Mouse (Mus musculus): Measurements from ENCODE around the gene Ppm1f.
"Not testable (repeated sequence)": the region's sequence is repeated elsewhere in the genome, so short reads cannot be mapped to it uniquely, and the experiment has no call there.

Ppm1f gene

GRCm38 (mm10) chr16:16911641-16912597, 15.7 kb downstream of the Ppm1f start:
- peak; percentile 66 to 72 for DNase-seq (ENCODE audit: low spot score in 2 of 2)

- DNase-seq (ENCODE audit: low spot score in 2 of 2), result no peak
These were observed 17.2 kb downstream of the Ppm1f start for GRCm38 (mm10) chr16:16913440-16913839.

GRCm38 (mm10) chr16:16918441-16919117, 22.3 kb downstream of the Ppm1f start:
- DNase-seq (ENCODE audit: low spot score in 2 of 2), result no peak

- DNase-seq (ENCODE audit: low spot score in 2 of 2), result peak in 1 of 2 experiments; percentile 43
These were observed 24.8 kb downstream of the Ppm1f start for GRCm38 (mm10) chr16:16921021-16921435.

GRCm38 (mm10) chr16:16924481-16924880, 28.2 kb downstream of the Ppm1f start:
- DNase-seq (ENCODE audit: low spot score in 2 of 2), result no peak

- peak in 1 of 2 experiments; percentile 39 for DNase-seq (ENCODE audit: low spot score in 2 of 2)
These were observed 30.3 kb downstream of the Ppm1f start for GRCm38 (mm10) chr16:16926536-16926935.

GRCm38 (mm10) chr16:16928908-16929307, 32.6 kb downstream of the Ppm1f start:
- not testable (repeated sequence) for DNase-seq (ENCODE audit: low spot score in 2 of 2)

- peak in 1 of 2 experiments; percentile 7 for DNase-seq (ENCODE audit: low spot score in 2 of 2)
These were observed 34.1 kb downstream of the Ppm1f start for GRCm38 (mm10) chr16:16930326-16930725.

GRCm38 (mm10) chr16:16930810-16931296, 34.6 kb downstream of the Ppm1f start:
- DNase-seq (ENCODE audit: low spot score in 2 of 2), result peak; percentile 71 to 86

GRCm38 (mm10) chr16:16939543-16939942, 43.3 kb downstream of the Ppm1f start:
- DNase-seq (ENCODE audit: low spot score in 2 of 2), result no peak

- DNase-seq (ENCODE audit: low spot score in 2 of 2), result no peak
These were observed 44.8 kb downstream of the Ppm1f start for GRCm38 (mm10) chr16:16941078-16941477.

GRCm38 (mm10) chr16:16958575-16958974, 62.3 kb downstream of the Ppm1f start:
- DNase-seq (ENCODE audit: low spot score in 2 of 2), result no peak

- no peak for DNase-seq (ENCODE audit: low spot score in 2 of 2)
These were observed 63.6 kb downstream of the Ppm1f start for GRCm38 (mm10) chr16:16959907-16960306.

GRCm38 (mm10) chr16:16965149-16965548, 68.9 kb downstream of the Ppm1f start:
- no peak for DNase-seq (ENCODE audit: low spot score in 2 of 2)

GRCm38 (mm10) chr16:16966290-16966689, 70.0 kb downstream of the Ppm1f start:
- DNase-seq (ENCODE audit: low spot score in 2 of 2), result no peak

All from frontal cortex, postnatal 14 days (tissue).